Mouse (Mus musculus) ZHBTc4 (cell line): ENCODE results near the gene Sgms2.
A peak's percentile ranks its signal among the peaks of the same experiment; 100 is the strongest.

Source experiments
- DNase-seq: peaks from one replicate; pipeline ENCODE4 v3.0.0-alpha.2; 2011; ENCODE audit warnings: low read depth, low spot score

Sgms2 gene

DNA sequence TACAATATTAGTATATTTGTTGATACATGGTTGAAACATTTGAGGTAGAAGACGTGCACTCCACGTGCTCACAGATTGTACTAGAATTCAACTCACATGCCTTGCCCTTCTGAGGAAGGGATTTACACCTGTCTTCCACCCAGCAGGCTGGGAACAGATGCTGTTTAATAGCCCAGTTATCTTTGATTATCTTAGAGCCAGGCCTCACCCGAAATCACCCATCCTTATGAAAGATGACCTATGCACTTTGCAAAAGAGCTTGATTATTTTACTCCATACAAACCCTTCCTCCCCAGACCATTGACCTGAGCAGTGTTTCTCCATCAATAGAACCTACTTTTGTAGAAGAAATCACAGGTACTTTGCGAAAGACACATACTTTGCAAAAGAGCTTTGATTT is 180.6 kb downstream of the Sgms2 start:
- DNase-seq = no peak

DNA sequence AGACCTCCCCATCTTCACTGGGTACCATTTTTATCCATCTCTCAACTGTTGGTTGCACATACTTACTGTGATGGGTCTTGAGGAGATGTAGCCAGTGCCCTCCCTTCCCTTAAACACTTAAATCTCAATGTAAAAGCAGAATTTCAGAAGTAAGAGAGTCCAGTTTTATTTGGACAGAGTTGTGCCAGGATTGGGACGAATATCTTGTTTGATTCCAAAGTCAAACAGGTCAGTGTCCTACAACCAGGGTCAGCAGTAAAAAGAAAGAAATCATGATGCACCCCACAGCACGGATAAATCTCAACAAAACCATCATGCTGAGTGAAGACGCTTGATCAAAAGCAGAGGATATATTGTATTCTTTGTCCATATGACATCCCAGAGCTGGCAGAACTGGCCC is 183.4 kb downstream of the Sgms2 start:
- no peak for DNase-seq

DNA sequence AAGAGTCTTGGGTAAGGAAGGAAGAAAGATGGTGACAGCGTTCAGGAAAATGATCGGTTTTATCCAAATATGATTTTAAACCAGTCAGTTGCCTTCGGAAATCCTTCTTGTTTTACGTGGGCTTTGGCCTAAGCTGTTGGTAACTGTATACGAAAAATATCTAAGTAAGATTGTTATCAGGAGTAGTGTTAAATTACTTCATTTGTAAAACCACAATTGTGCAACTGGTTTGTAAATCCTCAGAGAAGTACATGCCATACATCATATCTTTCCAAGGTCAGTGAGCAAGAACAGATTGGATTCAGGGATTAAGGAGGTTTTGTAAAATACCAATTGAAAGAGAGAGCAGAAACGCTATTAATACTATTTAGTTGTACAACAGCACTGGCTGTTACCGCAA is 185.0 kb downstream of the Sgms2 start:
- DNase-seq = no peak

DNA sequence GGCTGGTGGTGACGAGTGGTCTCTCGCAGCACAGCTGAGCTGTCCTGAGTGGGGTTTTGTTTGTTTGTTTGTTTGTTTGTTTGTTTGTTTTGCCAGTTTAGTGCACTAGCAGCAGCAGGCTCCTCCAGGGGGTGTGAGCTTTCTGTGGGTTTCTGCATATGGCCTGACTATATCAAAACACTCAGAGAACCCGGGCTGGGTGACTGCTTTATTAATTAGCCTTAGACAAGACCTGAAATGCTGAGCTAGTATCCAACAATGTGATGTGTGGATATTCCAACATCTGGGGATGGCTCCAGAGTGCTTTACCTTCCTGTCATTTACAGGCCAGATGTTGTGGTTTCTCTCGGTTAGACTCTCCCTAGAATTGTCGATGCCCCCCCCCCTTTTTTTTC is 187.9 kb downstream of the Sgms2 start:
- DNase-seq = no peak

DNA sequence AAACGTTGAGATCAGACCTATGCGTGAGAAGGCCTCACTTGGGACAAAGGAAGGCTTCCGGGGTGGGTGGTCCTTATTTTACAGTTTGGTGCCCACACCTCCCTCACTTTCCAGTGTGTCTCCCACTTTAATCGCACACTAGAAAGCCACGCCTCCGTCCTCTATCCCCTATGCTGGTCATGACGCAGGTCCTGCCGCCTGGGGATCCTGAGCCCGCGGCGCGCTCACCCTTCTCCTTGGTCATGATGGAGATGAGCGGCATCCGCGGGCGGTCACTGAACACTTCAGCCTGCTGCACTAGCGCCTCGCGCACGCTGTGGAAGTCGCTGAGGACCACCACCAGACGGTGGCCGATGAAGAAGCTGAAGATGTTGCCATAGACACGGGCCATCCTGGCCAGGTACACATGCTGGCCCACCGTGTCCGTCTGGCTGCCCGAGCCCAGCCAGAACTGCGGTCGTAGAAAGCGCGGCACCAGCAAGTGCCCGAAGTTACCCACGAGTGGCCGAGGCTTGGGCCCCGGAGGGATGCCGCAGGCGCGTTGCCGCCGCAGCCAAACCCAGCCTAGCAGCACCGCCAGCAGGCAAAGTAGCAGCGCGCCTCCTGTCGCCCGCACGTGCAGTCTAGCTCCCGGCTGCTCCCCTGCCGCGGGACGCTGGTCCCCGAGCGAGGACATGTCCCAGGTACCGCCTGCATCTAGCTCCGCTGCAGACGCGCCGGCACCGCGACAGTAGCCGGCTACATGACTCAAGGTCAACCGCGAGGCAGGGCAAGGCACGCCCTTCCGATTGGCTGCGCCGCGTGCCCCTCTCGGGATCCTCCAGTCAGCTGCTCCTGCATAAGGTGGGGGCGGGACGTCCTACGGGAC is 188.5 kb downstream of the Sgms2 start, which contains the start of gene Cyp2u1:
Cyp2u1 (minus strand) TSS at position 776 of the 868 bp plus-strand sequence.
- peak; percentile 96 for DNase-seq

DNA sequence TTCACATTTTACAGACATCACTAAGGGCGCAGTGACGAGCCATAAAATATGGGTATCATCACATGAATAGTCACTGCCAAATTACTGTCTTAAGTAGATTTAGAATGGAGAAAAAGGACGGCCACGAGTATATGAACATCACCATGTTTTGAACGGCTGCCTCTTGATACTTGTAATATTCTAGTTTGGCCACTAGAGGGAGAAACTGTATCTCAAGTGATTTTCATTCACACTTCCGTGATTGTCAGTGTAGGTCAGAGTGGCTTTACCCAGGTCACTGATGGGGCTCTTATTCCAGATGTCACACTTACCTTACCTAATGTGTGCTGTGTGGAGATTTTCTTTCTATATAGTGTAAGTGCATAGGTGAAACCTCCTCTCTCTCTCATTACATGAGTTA is 191.3 kb downstream of the Sgms2 start:
- peak; percentile 77 for DNase-seq

DNA sequence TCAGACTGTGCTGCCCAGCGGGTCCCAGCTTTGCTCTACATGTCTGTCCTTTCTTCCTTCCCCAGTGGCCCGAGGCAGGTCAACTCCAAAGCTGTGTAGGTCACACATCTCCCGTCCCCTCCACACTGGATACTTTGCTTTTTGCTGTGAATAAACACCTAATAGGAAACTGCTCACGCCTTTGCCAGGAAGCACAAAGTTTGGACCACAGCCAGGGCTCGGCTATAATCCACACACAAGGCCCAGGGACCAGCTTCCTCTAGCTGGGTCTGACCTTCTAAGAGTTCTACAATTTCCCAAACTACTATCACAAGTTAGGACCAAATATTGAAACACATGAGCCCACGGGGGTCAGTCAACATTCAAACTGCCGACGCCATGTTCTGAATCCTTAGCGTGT is 192.1 kb downstream of the Sgms2 start:
- no peak for DNase-seq

DNA sequence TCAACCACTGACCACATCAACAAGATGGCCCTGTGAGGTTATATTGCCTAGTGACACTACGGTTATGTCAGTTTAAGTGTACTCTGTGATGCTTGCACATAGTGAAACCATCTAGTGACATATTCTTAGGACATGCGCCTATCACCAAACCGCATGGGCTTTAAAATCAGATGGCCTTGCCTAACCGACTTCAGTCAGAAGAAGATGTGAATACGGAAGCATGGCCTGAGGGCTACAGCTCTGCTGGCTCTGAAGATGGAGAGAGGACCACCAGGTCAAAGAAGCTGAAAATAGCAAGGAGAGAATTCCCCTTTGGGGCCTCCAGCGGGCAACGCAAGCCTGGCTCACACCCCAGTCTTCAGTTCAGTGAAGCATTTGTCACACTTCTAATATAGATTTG is 194.3 kb downstream of the Sgms2 start:
- DNase-seq = no peak

DNA sequence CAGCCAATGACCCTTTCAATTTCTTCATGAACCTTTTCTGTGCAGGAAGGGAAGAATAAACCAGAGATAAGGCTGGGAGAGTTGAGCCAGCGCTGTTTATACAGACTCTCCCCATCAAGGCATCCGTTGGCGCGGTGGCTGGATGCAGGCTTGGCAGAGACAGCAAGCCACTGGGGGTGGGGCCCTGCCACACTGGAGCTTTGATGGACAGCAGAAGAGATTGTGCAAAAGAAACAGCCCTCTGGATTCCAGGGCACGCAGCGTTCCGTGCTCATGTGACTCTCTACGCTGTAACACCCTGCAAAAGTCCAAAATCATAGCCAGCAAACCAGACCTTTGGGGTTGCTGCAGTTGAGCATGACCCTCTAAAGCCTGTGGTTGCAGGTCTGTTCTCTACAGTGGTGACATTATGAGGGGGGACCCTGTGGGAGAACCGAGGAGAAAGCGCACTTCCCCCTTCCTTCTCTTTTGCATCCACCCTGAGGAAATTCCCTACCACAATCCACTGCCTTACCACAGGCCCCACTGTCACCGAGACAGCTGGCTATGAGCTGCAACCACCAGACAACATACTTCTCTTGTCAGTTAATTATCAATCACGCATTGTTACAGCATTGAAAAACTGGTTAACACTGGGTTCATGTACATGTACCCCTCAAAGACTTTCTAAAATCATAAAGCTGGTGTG is 195.6 kb downstream of the Sgms2 start:
- DNase-seq = no peak

DNA sequence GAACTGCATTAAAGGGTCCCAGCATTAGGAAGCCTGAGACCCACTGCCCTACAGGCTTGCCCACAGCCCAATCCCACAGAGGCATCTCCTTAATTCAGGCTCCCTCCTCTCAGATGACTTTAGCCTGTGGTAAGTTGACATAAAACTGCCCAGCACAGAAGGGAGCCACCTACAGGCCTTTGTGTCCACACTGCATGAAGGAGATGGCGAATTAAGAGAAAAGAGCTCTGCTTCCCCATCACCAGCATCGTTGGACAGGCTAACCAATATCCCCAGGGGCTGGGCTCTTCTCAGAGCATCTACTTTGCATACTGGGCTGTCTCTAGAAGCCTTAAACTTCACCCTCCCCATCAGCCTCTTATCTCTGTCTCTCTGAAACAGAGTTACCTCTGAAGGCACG is 196.7 kb downstream of the Sgms2 start:
- no peak for DNase-seq

DNA sequence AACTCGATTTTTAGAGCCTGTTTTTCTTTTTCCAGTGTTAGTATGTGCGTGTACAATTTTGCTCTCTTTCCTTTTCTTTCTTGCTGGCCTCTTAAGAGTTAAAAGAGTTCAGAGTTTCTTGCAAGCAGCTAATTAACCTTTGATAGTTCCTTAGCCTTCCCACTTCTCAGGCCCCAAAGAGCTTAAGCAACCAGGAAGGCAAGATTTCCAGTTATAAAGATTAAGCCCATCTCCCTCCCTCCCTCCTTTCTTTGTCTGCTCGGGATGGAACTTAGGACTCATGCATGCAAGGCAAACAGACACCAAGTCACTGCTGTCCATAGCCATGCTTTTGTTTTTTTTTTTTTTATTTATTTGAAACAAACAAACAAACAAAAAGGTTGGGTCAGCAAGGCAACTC is 198.3 kb downstream of the Sgms2 start:
- no peak for DNase-seq

DNA sequence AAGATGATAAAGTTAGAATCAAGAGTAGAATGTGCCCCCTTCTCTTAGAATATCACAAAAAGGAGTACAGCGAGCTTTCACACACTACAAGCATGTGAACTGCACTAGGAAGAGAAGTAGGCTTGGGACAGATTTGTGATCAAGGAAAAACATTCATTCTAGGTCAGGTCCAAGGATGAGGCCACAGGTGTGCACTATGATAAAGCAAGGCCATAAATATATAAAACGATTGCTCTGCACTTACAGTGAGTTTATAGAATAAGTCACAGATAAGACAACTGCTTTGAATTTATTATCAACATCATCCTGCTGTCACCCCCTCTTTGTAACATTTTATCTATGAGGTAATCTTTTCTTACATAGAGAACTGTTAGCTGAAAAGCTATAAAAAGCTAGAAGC is 198.9 kb downstream of the Sgms2 start:
- DNase-seq = no peak

DNA sequence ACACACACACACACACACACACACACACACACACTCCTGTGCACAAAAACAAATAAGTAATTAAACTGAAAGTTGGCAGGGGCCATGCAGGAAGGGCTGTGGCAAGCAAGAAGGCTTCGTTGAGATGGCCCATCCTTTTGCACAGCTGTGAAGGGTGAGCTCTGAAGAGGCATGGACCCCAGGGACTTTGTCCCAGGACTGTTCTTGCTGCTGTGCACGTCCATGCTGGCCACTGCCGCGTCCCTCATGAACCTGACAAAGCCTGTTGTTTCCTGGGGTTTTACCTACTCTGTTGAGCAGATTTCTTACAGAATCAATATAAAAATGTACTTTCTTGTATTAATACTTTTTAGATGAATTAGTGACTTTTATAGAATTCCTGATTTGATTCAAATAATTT is 199.3 kb downstream of the Sgms2 start:
- DNase-seq = no peak

DNA sequence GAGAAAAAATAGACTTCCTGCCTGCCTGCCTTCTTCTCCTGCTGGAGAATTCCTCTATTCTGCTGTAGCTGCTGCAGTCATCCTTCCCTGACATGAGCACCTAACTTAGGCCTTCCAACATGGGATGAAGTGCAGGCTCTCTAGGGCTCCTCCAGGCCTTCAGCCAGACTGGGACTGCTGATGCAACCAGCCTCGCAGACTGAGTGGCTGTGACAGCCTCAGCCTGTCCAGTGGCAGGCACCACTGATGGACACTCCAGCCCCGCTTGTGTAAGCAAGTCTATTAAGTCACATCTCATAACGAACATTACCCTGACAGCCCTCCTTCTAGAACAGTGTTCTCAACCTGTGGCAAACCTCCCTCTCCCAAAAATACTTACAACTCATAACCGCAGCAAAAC is 217.1 kb downstream of the Sgms2 start:
- no peak for DNase-seq

DNA sequence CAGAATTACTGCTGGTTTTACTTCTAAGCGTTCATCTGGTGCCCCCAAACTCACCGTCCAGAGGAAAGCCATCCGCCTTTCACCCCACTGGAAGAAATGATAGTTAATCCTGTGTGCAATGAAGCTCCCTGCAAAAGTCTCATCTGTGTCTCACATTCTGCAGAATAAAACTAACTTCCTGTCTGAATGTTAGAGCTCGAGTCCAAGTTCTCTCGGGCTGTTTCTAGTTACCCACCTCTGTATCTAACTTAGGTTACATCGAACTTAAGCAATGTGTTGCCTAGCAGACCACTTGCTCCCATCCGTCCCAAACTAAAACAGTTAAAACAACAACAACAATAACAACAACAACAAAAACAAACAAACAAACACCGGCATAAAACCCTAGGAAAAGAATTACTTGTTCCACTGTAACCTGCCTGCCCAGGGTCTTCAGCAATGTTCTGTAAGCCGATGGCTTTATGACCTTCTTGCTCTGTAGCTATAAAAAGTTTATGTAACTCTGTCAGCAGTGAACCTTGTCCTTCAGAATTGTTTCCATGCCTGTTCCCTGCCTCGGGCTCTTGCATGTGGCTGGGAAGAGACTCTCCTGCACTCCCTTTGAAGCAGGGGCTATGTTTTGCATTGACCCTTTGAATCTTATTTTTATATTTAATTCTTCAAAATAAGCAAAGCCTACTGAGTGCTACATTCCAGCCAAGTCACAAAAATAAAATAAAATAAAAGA is 218.7 kb downstream of the Sgms2 start:
- no peak for DNase-seq

DNA sequence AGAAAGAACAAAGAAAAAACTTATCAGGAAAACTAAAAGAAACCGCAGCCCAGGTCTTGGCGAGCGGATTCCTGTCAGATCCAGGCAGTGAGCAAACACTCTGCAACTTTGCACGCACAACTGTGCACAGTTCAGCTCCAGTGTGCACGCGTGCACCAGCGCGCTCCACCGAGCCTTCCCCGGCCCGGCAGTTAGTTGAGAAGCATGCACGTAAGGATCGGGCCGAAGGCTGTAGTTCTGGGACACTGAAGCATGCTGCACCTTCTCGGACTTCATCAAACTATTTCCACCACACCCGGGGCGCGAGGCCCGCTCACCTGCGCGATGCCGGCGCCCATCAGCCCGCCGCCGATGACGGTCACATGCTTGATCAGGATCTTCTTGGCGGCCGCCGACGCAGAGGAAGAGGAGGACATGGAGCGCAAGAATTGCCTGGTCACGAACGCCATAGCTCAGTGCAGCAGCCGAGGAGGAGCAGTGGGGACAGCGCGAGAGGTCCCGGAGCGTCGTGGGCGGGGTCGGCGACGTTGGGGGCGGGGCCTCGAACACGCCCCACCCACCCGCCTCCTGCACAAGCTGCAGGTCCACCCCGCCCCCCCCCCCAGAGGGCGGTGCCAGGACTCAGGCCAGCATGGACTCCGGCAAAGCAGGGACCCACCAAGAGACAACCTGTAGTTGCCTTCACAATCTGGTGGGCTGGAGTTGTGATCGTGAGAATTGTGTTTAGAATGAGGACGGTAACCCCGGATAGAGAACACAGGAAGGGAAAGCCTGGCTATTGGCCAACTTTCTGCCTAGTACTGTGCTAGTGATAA is 219.4 kb downstream of the Sgms2 start, which contains the start of gene Hadh:
Hadh (minus strand) TSS at position 543 of the 815 bp plus-strand sequence.
- DNase-seq = peak; percentile 96

DNA sequence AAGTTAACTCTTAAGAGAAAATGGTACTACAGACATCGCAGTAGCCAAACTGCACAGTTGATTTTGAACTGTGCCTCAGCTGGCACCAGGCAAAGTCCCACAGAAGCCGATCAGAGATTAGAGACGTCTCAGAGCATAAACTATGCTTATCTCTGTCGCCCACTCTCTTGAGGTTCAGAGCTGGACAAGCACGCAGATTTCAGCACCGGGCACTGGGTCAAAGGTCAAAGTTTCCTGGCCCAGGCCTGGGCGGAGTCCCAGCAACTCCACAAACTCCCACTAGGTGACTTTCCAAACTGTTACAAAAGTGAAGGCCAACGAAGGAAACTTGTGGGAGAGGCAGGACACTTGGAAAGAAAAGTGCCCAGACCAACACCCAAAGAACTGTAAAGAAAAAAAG is 220.1 kb downstream of the Sgms2 start:
- DNase-seq = peak; percentile 87

DNA sequence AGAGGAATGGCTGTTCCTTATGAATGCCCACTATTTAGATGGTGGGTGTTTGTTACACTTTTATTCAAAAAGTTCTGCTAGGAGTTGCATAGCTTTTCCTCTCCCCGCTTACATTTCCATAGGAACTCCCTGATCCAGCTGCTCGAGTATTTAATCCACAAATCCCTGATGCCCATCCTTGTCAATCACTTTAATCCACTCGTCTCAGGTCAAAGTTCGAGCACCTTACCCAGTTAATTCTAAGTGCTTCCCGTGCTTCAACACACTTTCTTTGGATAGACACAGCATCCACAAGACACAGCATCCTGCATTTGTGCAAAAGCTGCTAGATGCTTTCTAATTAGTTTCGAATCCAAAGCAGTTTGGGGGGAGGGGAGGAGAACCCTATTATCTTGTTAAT is 220.8 kb downstream of the Sgms2 start:
- DNase-seq = no peak
